Mouse (Mus musculus): ENCODE measurements around the gene Dgkg.
A peak's percentile ranks its signal among the peaks of the same experiment; 100 is the strongest.

Gene Dgkg

GRCm38 (mm10) chr16:22548167-22549080 is 108.6 kb downstream of the Dgkg start:
- DNase-seq (ENCODE audit: low spot score in 2 of 2), result peak; percentile 66 to 84

GRCm38 (mm10) chr16:22547741-22548140 is 109.3 kb downstream of the Dgkg start:
- DNase-seq (ENCODE audit: low spot score in 2 of 2), result no peak

DNA sequence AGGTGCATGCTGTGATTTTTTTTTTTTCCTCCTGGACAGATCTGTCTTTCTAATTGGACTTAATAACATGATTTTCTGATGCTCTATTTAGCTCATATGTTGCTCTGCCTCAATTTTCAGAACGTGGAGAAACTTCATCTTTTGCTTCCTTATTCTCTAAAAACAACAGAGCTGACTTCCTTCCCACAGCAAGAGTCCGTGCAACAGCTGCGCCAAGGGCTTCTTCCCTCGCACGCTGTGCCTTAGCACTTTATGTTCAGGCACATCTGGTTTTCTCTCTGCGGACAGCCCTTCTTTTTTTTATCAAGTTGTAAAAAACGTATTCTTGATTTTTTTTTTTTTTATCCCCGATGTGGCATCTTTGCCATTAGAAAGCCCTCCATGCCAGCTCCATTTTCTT is 111.2 kb downstream of the Dgkg start:
- DNase-seq (ENCODE audit: low spot score in 2 of 2), result no peak

- peak in 1 of 2 experiments; percentile 20 for DNase-seq (ENCODE audit: low spot score in 2 of 2)
Observed at GRCm38 (mm10) chr16:22545016-22545561, 111.9 kb downstream of the Dgkg start.

- no peak for DNase-seq (ENCODE audit: low spot score in 2 of 2)
Observed at GRCm38 (mm10) chr16:22542691-22543141, 114.3 kb downstream of the Dgkg start.

DNA sequence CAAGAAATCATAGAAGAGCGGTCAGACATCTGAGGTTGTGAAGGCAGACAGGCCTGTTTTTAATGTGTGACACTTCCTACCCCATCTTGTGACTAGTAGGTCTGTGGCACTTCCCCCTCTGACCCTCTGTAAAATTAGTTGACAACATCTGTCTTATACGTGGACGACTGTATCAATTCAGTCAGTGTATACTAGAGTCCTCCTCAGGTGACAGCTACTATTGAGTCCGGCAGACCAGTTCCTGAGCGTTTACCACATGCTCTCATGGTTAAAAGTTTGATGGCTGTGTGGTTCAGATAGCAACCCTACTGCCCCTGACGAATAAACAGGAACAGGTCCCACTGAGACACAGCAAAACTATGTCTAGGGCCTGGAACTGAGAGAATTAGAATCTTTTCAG is 117.7 kb downstream of the Dgkg start:
- DNase-seq (ENCODE audit: low spot score in 2 of 2), result no peak

DNA sequence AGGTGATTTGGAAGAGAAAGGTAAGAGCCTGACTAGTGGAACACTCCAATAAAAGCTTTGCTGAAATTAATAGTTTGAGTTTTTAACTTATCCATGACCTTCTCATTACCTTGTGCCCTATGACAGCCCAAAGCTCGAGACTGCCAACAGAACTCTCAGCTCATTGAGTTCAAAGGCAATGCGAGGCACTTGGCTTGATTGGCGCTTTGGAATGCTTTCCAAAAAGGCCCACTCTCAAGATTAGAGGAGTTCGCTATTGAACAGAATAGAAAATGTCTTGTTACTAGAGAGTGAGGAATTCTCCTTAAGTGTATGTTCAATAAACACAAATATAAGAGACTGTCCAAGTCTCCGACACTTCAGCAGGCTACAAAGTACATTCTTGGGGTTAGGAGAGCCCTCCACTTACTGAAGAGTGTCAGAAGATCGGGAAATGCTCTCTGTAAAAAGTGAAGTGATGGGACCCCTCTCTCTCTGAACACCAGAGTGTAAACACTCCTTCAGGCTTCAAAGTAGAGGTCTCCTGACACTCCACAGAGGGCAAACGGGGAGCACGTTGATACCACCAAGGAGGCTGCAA is 120.3 kb downstream of the Dgkg start:
- no peak for DNase-seq (ENCODE audit: low spot score in 2 of 2)

GRCm38 (mm10) chr16:22533087-22533486 is 123.9 kb downstream of the Dgkg start:
- DNase-seq (ENCODE audit: low spot score in 2 of 2), result no peak

- no peak for DNase-seq (ENCODE audit: low spot score in 2 of 2)
Observed at GRCm38 (mm10) chr16:22531834-22532233, 125.2 kb downstream of the Dgkg start.

DNA sequence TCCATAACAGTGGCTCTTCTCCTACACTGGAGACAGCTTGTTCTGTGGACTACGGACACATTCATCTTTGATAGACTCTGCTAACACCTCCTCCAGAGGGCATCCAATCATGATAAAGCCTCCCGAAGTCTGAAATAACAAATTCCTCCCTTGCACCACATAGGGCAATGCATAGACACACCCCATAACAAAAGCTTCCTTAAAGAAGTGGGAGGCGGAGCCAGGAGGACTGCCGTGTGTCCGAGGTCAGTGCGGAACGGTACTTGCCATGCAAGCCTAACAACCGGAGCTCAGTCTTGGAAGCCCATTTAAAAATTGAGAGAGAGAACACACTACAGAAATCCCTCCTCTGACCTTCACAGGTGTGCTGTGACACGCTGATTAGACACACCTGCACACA is 126.0 kb downstream of the Dgkg start:
- no peak for DNase-seq (ENCODE audit: low spot score in 2 of 2)

- no peak for DNase-seq (ENCODE audit: low spot score in 2 of 2)
Observed at GRCm38 (mm10) chr16:22527499-22527939, 129.5 kb downstream of the Dgkg start.

- no peak for DNase-seq (ENCODE audit: low spot score in 2 of 2)
Observed at GRCm38 (mm10) chr16:22526386-22526785, 130.6 kb downstream of the Dgkg start.

DNA sequence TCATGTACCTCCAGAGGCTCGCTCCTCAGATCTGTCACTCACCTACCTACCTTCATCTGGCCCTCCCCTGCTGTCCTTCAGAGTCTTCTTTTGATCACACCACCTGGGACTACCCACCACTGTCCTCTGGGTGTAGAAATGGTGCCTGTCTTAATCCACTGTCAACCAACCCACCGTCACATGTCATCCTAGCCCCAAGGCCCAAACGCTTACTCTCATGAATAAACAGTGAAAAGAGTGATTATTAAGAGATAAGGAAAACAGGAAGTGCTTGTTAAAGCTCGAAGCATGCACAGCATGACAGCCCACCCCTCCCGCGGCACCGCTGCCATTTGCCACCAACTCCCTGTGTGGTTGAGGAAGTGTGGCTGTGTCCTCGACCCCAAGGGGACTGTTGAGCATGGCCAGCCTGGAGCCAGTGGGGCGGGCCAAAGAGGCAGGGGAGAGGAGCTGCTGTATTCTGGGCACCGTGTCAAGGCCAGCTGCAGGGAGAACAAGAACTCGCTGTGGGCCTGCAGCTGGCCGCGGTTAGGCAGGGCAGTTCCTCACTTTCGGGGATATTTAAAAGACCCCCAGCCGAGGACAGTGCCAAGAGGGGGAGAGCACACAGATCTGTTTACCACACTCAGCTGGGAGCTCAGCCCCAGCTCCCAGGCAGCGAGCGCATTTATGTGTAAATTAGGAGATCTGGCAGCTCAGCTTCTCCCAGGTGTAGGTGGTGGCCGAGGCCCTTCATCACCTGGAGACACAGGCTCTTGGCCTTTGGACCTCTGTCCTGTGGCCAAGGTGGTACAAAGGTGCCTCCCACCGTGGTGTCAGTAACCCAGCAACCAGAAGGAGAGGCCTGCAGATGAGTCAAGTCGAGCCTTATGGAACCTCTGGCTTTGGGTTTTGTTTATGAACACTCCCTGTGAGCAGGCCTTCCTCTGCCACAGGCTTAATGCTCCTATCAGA is 139.3 kb downstream of the Dgkg start:
- peak in 1 of 2 experiments; percentile 53 for DNase-seq (ENCODE audit: low spot score in 2 of 2)

DNA sequence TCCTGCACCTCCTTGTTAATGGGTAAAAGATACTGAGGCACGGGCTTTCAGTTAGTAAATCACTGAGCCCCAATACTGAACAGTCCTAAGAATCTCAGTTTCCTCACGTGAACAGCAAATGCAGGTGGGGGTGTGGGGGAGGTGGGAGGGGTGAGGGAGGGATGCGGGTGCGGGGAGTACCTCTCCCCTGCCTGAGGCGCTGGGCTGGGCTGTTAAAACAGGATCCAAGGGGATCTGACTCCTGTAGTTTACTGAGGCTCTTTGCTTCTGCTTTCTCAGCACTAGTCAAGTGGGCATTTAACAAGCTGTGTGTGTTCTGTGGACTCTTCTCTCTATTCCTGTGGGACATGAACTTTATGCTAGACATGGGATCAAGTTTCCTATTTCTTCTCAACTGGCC is 141.5 kb downstream of the Dgkg start:
- no peak for DNase-seq (ENCODE audit: low spot score in 2 of 2)

GRCm38 (mm10) chr16:22510861-22511637 is 146.0 kb downstream of the Dgkg start:
- no peak for DNase-seq (ENCODE audit: low spot score in 2 of 2)

DNA sequence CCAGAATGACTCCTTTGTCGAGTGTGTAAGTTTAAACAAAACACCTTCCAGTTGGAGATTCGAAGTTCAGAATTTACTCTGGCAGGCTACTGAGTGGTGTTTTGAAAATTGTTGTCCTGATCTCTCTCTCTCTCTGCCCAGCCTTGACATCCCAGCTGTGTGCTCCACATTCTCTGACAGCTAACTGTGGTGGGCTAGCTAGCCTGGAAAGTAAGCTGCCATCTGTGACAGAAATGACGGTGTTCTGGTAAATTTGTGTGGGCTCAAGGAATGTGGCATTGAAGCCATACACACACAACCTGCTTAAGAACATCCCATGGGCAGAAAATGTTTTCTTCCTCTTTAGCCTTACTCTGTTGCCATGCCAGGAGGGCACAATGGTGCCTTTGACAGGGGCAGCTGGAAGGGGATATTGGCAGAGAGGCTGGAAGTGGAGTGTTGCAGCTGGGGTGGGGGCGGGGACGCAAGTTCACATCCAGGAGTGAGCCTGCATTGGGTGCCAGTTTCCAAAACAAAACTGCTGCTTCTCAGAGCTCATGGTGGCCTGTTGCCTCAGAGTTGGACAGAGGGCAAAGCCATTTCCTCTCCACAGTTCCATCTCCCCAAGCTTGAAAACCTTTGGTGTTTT is 148.0 kb downstream of the Dgkg start:
- DNase-seq (ENCODE audit: low spot score in 2 of 2), result no peak

DNA sequence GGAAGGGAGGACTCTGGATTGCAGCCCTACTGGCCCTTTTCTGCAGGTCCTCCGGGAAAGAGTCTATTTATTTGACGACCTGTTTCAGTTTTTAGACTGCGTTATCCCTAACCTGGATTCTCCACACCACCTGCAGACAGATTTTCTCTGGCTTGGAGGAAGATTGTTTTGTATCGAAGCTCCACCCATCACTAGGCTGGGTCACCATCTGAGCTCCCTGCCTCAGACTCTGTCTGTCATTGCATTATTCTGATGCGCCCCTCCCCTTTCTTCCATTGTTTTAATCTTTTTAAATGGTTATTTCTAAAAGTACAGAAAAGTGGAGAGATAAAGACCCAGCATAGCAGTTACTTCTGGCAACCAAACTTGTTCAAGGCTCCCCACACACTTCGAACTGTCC is 151.4 kb downstream of the Dgkg start:
- DNase-seq (ENCODE audit: low spot score in 2 of 2), result no peak

- DNase-seq (ENCODE audit: low spot score in 2 of 2), result no peak
Observed at GRCm38 (mm10) chr16:22504851-22505250, 152.2 kb downstream of the Dgkg start.

GRCm38 (mm10) chr16:22504049-22504448 is 153.0 kb downstream of the Dgkg start:
- no peak for DNase-seq (ENCODE audit: low spot score in 2 of 2)

GRCm38 (mm10) chr16:22503467-22503866 is 153.6 kb downstream of the Dgkg start:
- no peak for DNase-seq (ENCODE audit: low spot score in 2 of 2)
